Mouse (Mus musculus) stomach, embryonic 14.5 days (tissue): ENCODE measurements at regions not wholly inside any gene's neighbourhood (a gene's known extent, or its start where the extent isn't known, plus 50 kb on each side); places are given as distances from the start of the nearest gene placed in this dataset.
A peak's percentile ranks its signal among the peaks of the same experiment; 100 is the strongest.

Experiments
- ATAC-seq: fragments of 200-750 bp; cut with Nextera tagmentation; 2 replicates; pipeline ENCODE4 v1.8.0; 2017; ENCODE audit warnings: low read depth, moderate TSS enrichment; ENCODE audit not compliant: insufficient number of reproducible peaks, insufficient read depth, low FRiP score
- H3K27ac ChIP-seq: fragments of 300-500 bp; sonication (generic); 2 replicates; pipeline ENCODE4 v1.5.1; 2014; ENCODE audit warnings: mild to moderate bottlenecking, low read length, moderate library complexity, mixed read lengths
- H3K27me3 ChIP-seq: fragments of 300-500 bp; sonication (generic); 2 replicates; pipeline ENCODE4 v1.6.1; 2014; ENCODE audit warnings: low read length, control low read depth, mixed read lengths; ENCODE audit not compliant: control insufficient read depth, insufficient read depth
- H3K36me3 ChIP-seq: fragments of 300-500 bp; sonication (generic); 2 replicates; pipeline ENCODE4 v1.6.1; 2014; ENCODE audit warnings: mild to moderate bottlenecking, control low read depth, low read length, moderate library complexity, mixed read lengths; ENCODE audit not compliant: control insufficient read depth, insufficient read depth
- H3K4me1 ChIP-seq: fragments of 300-500 bp; sonication (generic); 2 replicates; pipeline ENCODE4 v1.6.1; 2014; ENCODE audit warnings: low read length, control low read depth, mixed read lengths; ENCODE audit not compliant: control insufficient read depth, insufficient read depth
- H3K4me2 ChIP-seq: fragments of 300-500 bp; sonication (generic); replicated peaks from 2 replicates; pipeline ENCODE4 v1.6.1; 2014; ENCODE audit warnings: low read depth, low read length, control low read depth
- H3K4me3 ChIP-seq: fragments of 300-500 bp; sonication (generic); 2 replicates; pipeline ENCODE4 v1.5.1; 2014; ENCODE audit warnings: low read depth, low read length, control low read depth
- H3K9ac ChIP-seq: fragments of 300-500 bp; sonication (generic); replicated peaks from 2 replicates; pipeline ENCODE4 v1.6.1; 2014; ENCODE audit warnings: low read depth, mild to moderate bottlenecking, control low read depth, low read length, moderate library complexity, mixed read lengths
- H3K9me3 ChIP-seq: fragments of 300-500 bp; sonication (generic); 2 replicates; pipeline ENCODE4 v1.6.1; 2016; ENCODE audit warnings: low read depth, low read length, control low read depth; ENCODE audit not compliant: control insufficient read depth
- WGBS: fragments of 180-500 bp; shearing (Covaris S2); extraction: QIAGEN DNeasy Blood & Tissue Kit; methylation state at CpG from one replicate; pipeline ENCODE4 v1.1.7; 2014; 5-methylcytosine and 5-hydroxymethylcytosine counted together

DNA sequence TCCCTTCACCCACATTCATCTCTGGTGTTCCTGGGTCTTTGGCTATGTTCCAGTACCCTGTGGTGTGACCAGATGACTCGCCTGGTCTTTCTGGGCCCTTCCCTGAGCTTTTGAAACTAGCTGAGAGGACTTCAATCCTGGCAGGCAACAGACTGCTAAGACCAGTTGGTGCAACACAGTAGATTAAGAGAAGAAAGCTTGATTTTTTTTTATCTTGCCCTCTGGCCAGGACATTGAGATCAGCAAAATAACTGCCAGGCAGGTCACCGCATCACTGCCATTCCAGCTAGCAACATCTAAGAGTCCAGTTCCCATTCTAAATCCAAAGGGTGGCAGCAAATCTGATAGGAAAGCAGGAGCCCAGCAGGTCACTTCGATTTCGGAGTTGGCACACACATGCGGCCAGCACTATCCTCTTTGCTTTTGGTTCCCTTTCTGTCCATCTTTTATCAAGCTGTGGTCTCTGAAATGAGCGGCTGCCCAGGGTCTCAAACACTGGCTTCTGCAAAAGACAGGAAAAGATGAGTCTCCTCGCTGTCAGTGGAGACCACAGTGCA is 181.9 kb upstream of the Cpeb2 start:
- Histone ChIP-seq H3K4me1 (no peaks in the 10 kb centered on the region), H3K9ac (no peak overlapping the region), H3K9me3 (no peaks in the 10 kb centered on the region), H3K36me3 (no peaks in the 10 kb centered on the region), H3K27ac (no peak overlapping the region), H3K4me2 (no peak overlapping the region), H3K4me3 (no peak overlapping the region), H3K27me3 (no peaks in the 10 kb centered on the region)
- no peak for ATAC-seq
- WGBS, result 86% methylated on average over 7 of the region's 7 CpGs

DNA sequence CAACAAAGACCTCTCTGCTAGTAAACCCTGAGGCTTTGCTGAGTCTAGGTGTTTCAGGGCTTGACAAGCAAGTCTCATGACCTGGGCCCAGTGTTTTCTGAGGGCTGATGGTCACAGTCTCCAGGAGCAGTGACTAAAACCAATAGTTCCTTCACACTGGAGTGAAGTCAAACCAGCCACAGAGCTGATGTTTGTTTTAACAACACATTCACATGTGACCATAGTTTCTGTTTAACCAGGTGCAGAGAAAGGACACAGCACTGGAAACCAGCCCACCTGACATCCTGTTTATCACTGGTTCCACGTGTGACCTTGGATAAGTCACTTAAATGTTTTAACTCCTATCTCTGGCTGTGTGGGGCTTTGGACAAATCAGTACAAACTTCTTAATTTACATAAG is 180.3 kb upstream of the Cpeb2 start:
- H3K36me3 ChIP-seq, result no peaks in the 10 kb centered on the region
- no peak overlapping the region for H3K4me3 ChIP-seq
- H3K9me3 ChIP-seq, result no peaks in the 10 kb centered on the region
- ATAC-seq, result 0 out of 2 replicates have a peak, but pooled peaks have one; percentile 49
- no peak overlapping the region for H3K27ac ChIP-seq
- H3K4me1 ChIP-seq, result no peaks in the 10 kb centered on the region
- no peak overlapping the region for H3K4me2 ChIP-seq
- WGBS, result 46% methylated on average over 1 of the region's 1 CpGs
- no peak overlapping the region for H3K9ac ChIP-seq
- no peaks in the 10 kb centered on the region for H3K27me3 ChIP-seq

DNA sequence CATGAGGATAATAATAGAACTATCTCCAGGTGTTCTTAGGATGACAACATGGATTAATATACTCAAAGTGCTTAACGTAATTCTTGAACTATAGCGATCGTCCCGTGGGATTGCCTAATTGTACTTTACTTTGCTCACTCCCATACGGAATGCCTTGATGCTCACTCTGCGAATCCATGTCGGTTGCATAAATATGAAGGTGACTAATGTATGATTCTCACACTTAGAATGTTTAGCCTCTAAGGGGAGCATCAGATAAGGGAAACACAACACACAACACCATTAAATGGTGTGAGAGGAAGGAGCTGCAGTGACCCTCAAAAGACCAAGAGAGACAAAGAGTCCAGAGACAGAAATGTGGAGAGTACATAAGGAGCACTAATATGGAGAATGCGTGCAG is 178.4 kb upstream of the Cpeb2 start:
- Histone ChIP-seq H3K4me2 (no peak overlapping the region), H3K4me3 (no peak overlapping the region), H3K27ac (no peak overlapping the region), H3K4me1 (no peaks in the 10 kb centered on the region), H3K27me3 (no peaks in the 10 kb centered on the region), H3K36me3 (no peaks in the 10 kb centered on the region), H3K9me3 (no peaks in the 10 kb centered on the region), H3K9ac (no peak overlapping the region)
- WGBS, result 89% methylated on average over 8 of the region's 8 CpGs
- ATAC-seq, result no peak

DNA sequence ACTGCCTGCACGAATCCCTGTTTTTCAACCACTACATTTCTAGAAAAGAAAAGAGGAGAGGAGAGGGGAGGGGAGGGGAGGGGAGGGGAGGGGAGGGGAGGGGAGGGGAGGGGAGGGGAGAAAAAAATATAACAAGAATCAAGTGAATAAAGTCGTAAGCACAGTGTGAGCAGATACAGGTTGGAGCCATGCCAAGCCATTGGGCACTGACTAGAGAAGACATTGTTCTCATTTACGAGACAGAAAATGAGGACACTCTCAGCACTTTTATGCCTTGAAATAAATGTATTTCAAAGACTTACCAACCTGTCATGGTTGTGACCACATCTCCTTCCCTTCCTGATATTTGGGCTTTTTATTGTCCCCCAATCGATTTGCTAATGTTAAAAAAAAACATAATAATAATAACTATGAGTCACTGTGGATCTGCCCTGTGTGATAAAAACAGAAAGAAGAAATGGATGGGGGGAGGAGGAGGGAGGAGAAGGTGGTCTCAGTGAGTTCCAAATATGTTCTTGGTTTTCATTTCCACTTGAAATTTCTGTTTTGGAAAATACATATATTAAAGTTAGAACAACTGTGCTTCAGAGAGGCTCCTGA is 177.8 kb upstream of the Cpeb2 start:
- Histone ChIP-seq H3K27ac (no peak overlapping the region), H3K4me2 (no peak overlapping the region), H3K27me3 (no peaks in the 10 kb centered on the region), H3K9me3 (no peaks in the 10 kb centered on the region), H3K9ac (no peak overlapping the region), H3K4me1 (no peaks in the 10 kb centered on the region), H3K4me3 (no peak overlapping the region), H3K36me3 (no peaks in the 10 kb centered on the region)
- WGBS, result 71% methylated on average over 4 of the region's 4 CpGs
- ATAC-seq, result no peak

DNA sequence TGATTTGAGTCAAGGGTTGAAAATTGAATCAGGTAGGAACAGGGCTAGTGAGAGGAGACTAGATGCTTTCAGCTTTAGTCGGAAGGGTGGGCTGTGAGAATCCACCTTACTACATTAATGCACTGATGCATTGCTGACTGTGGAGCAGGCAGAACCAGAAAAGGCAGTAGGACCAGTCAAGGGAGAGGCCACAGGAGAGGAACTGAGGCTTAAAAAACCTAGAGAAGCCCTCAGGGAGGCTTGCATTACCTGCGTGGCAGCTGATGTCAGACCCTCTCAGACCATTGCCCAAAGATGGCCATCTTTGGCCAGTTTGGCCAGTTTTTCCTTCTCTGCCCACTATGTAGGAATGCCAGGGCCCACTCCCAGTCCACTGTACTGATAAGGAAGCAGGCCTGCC is 176.5 kb upstream of the Cpeb2 start:
- H3K27me3 ChIP-seq, result no peaks in the 10 kb centered on the region
- no peak overlapping the region for H3K9ac ChIP-seq
- H3K4me2 ChIP-seq, result no peak overlapping the region
- WGBS, result 68% methylated on average over 2 of the region's 2 CpGs
- ATAC-seq, result no peak
- H3K36me3 ChIP-seq, result no peaks in the 10 kb centered on the region
- no peak overlapping the region for H3K4me3 ChIP-seq
- no peaks in the 10 kb centered on the region for H3K4me1 ChIP-seq
- no peaks in the 10 kb centered on the region for H3K9me3 ChIP-seq
- no peak overlapping the region for H3K27ac ChIP-seq

DNA sequence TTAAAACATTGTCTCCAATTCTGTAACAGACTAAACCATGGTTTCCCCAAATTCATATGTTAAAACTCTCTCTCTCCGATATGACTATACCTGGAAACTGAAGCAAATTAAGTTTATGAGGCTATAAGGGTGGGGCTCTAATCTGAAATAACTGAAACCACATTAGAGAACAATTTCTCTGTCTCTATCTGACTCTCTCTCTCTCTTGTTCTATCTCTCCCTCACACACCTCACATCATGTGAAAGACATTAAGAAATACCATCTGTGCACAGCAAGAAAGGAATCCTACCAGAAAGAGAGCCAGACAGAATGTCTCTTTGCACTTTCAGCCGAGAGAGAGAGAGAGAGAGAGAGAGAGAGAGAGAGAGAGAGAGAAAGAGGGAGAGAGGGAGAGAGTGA is 171.7 kb upstream of the Cpeb2 start:
- H3K4me1 ChIP-seq, result no peaks in the 10 kb centered on the region
- no peaks in the 10 kb centered on the region for H3K27me3 ChIP-seq
- 78% methylated on average over 2 of the region's 2 CpGs for WGBS
- no peak overlapping the region for H3K9ac ChIP-seq
- H3K36me3 ChIP-seq, result no peaks in the 10 kb centered on the region
- no peak for ATAC-seq
- no peak overlapping the region for H3K4me2 ChIP-seq
- H3K4me3 ChIP-seq, result no peak overlapping the region
- H3K9me3 ChIP-seq, result no peaks in the 10 kb centered on the region
- no peak overlapping the region for H3K27ac ChIP-seq

DNA sequence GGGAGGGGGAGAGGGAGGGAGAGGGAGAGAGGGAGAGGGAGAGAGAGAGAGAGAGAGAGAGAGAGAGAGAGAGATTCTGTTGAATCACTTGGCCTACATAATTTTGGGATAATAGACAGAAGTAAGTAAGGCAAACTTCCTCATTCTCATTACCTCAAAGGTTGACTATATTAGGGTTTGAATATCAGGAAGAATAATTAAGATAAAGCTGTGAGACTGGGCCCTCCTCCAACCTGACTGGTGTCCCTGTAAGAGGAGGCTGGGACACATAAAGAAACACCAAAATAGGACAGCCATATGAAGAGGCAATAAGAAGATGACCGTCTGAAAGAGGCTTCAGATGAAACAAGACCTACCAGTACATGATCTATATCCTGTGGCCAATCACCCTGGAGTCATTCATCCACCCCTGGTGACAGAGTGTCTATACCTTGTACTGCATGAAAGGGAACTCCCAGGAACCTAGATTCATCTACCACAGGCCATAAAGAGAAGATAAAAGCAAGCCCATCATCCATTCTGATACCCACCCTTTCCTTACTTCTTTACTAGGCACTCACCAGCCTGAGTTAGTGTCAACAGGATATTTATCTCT is 171.1 kb upstream of the Cpeb2 start:
- Histone ChIP-seq H3K9ac (no peak overlapping the region), H3K27me3 (no peaks in the 10 kb centered on the region), H3K36me3 (no peaks in the 10 kb centered on the region), H3K9me3 (no peaks in the 10 kb centered on the region), H3K4me2 (no peak overlapping the region), H3K4me3 (no peak overlapping the region), H3K4me1 (no peaks in the 10 kb centered on the region), H3K27ac (no peak overlapping the region)
- ATAC-seq, result no peak
- 65% methylated on average over 1 of the region's 1 CpGs for WGBS

DNA sequence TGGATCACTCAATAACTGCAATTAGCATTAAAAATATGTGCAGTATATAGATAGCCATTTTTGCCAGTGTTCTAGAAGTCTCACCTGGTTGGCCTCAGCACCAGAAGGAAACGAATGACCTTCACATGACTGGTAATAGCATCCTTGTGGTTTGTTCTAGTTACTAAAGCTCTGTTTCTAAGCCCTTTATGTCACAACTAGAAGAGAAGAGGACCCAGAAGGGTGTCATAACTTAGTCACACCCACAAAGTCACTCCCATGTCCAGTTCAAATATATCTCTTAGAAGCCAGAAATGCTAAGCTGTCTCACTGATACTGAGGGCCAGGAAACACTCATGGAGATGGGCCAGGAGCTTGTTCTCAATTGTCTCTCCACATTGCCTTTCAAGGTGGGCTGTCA is 170.5 kb upstream of the Cpeb2 start:
- Histone ChIP-seq H3K27me3 (no peaks in the 10 kb centered on the region), H3K27ac (no peak overlapping the region), H3K4me2 (no peak overlapping the region), H3K4me3 (no peak overlapping the region), H3K9ac (no peak overlapping the region), H3K4me1 (no peaks in the 10 kb centered on the region), H3K9me3 (no peaks in the 10 kb centered on the region), H3K36me3 (no peaks in the 10 kb centered on the region)
- no peak for ATAC-seq
- 89% methylated on average over 1 of the region's 1 CpGs for WGBS

DNA sequence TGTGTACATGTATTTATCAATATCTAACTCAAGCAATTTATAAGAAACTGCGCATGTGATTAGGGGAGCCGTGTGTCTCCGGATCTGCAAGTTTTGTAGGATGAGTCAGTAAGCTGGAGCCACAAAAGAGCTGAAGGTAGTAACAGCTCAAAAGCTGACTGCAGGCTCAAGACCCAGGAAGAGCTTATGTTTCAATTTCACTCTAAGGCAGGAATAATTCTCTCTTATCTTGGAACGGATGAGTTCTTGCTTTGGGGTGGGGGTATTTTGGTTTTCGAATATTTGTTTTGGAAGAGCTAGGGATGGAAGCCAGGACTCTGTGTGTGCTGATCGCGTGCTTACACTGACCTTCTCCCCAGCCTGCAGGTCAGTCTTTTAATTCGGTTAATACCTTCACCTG is 169.6 kb upstream of the Cpeb2 start:
- no peaks in the 10 kb centered on the region for H3K9me3 ChIP-seq
- H3K9ac ChIP-seq, result no peak overlapping the region
- 82% methylated on average over 8 of the region's 8 CpGs for WGBS
- no peaks in the 10 kb centered on the region for H3K36me3 ChIP-seq
- ATAC-seq, result no peak
- no peak overlapping the region for H3K27ac ChIP-seq
- no peaks in the 10 kb centered on the region for H3K4me1 ChIP-seq
- H3K4me3 ChIP-seq, result no peak overlapping the region
- no peaks in the 10 kb centered on the region for H3K27me3 ChIP-seq
- no peak overlapping the region for H3K4me2 ChIP-seq
